Mouse (Mus musculus) liver, embryonic 16.5 days (tissue): ENCODE measurements around the gene Pkp3. TPM values are rescaled to one million over a fixed set of nuclear protein-coding genes. Genes with fewer than 3 reads are reported as not detected.
A peak's percentile ranks its signal among the peaks of the same experiment; 100 is the strongest.

Experiments used
- ATAC-seq: fragments of 200-750 bp; cut with Nextera tagmentation; 2 replicates; pipeline ENCODE4 v1.8.0; 2017; ENCODE audit warnings: low read depth, mild to moderate bottlenecking, moderate number of reproducible peaks, moderate library complexity
- H3K27ac ChIP-seq: fragments of 300-500 bp; sonication (generic); 2 replicates; pipeline ENCODE4 v1.5.1; 2014; ENCODE audit warnings: mild to moderate bottlenecking, low read length
- H3K27me3 ChIP-seq: fragments of 300-500 bp; sonication (generic); 2 replicates; pipeline ENCODE4 v1.6.1; 2014; ENCODE audit warnings: low read depth, low read length, mixed read lengths; ENCODE audit not compliant: control insufficient read depth, insufficient read depth
- H3K36me3 ChIP-seq: fragments of 300-500 bp; sonication (generic); 2 replicates; pipeline ENCODE4 v1.6.1; 2014; ENCODE audit warnings: mild to moderate bottlenecking; ENCODE audit not compliant: control insufficient read depth, insufficient read depth
- H3K4me1 ChIP-seq: fragments of 300-500 bp; sonication (generic); 2 replicates; pipeline ENCODE4 v1.6.1; 2014; ENCODE audit warnings: low read depth, low read length, mixed read lengths; ENCODE audit not compliant: control insufficient read depth
- H3K4me2 ChIP-seq: fragments of 300-500 bp; sonication (generic); 2 replicates; pipeline ENCODE4 v1.6.1; 2014; ENCODE audit warnings: low read depth, low read length, mixed read lengths
- H3K4me3 ChIP-seq: fragments of 300-500 bp; sonication (generic); 2 replicates; pipeline ENCODE4 v1.5.1; 2014; ENCODE audit warnings: low read depth, mild to moderate bottlenecking, low read length
- H3K9ac ChIP-seq: fragments of 300-500 bp; sonication (generic); 2 replicates; pipeline ENCODE4 v1.6.1; 2014; ENCODE audit warnings: low read depth, low read length
- H3K9me3 ChIP-seq: fragments of 300-500 bp; sonication (generic); replicated peaks from 2 replicates; pipeline ENCODE4 v1.6.1; 2016; ENCODE audit warnings: low read length; ENCODE audit not compliant: control insufficient read depth
- WGBS: fragments of 180-500 bp; shearing (Covaris S2); extraction: QIAGEN DNeasy Blood & Tissue Kit; methylation state at CpG from one replicate; pipeline ENCODE4 v1.1.7; 2014; ENCODE audit not compliant: insufficient replicate concordance; 5-methylcytosine and 5-hydroxymethylcytosine counted together
- polyA plus RNA-seq: library from polyadenylated mRNA; unstranded; fragments of >200 nt; fragmentation: Nextera tagmentation; extraction: Ambion mirVana; gene quantifications from 2 replicates; pipeline ENCODE4 v1.2.1, GENCODE M21; 2015

Pkp3 gene
- polyA plus RNA-seq, 1 experiment from 2014 or later = 1.1 TPM

DNA sequence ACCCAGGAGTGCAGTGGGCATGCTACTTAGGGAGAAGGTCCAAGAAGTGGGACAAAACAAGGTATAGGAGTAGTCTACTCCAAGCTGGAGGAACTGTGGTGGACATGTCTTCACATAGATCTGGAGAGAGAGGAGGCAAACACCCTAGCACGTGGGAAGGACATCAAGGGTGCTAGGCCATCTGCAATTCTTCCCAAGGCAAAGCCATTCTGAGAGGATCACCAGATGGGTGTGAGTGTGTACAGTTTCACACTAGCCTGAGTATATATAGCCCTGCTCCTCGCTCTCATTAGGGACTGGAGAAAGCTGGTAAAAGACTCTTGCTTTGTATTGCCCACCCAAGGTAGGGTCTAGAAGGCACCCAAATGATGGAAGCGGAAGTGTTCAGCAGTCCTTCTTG is 14.7 kb upstream of the Pkp3 start:
- Histone ChIP-seq H3K27ac (no peak overlapping the region), H3K9me3 (no peaks in the 10 kb centered on the region), H3K36me3 (no peaks in the 10 kb centered on the region), H3K9ac (no peak overlapping the region), H3K27me3 (peaks cover 44% of the 10 kb centered on the region), H3K4me2 (no peak overlapping the region), H3K4me3 (no peak overlapping the region), H3K4me1 (peaks cover 17% of the 10 kb centered on the region)
- WGBS = 67% methylated on average over 3 of the region's 3 CpGs
- no peak for ATAC-seq

- WGBS = 24% methylated on average over 7 of the region's 7 CpGs
- peaks cover 17% of the 10 kb centered on the region for H3K4me1 ChIP-seq
- ATAC-seq = peak; percentile 54
- no peak overlapping the region for H3K9ac ChIP-seq
- H3K36me3 ChIP-seq = no peaks in the 10 kb centered on the region
- peaks cover 41% of the 10 kb centered on the region for H3K27me3 ChIP-seq
- no peak overlapping the region for H3K4me3 ChIP-seq
- H3K4me2 ChIP-seq = no peak overlapping the region; the same call in 1 of the 2 replicates
- no peak overlapping the region for H3K27ac ChIP-seq
- H3K9me3 ChIP-seq = no peaks in the 10 kb centered on the region
Observed at GRCm38 (mm10) chr7:141064175-141064574, 13.8 kb upstream of the Pkp3 start.

- Histone ChIP-seq H3K27ac (no peak overlapping the region), H3K4me1 (peaks cover 17% of the 10 kb centered on the region), H3K4me2 (no peak overlapping the region; the same call in 1 of the 2 replicates), H3K9ac (no peak overlapping the region), H3K36me3 (no peaks in the 10 kb centered on the region), H3K4me3 (no peak overlapping the region), H3K27me3 (peaks cover 40% of the 10 kb centered on the region), H3K9me3 (no peaks in the 10 kb centered on the region)
- ATAC-seq = peak; percentile 18
- WGBS = 59% methylated on average over 7 of the region's 7 CpGs
Observed at GRCm38 (mm10) chr7:141064576-141064975, 13.4 kb upstream of the Pkp3 start.

GRCm38 (mm10) chr7:141068351-141068750 is 9.7 kb upstream of the Pkp3 start:
- H3K4me2 ChIP-seq = no peak overlapping the region
- H3K4me1 ChIP-seq = peaks cover 12% of the 10 kb centered on the region
- WGBS = 60% methylated on average over 19 of the region's 19 CpGs
- H3K4me3 ChIP-seq = no peak overlapping the region
- H3K27ac ChIP-seq = no peak overlapping the region
- no peaks in the 10 kb centered on the region for H3K36me3 ChIP-seq
- ATAC-seq = no peak
- peaks cover 40% of the 10 kb centered on the region for H3K27me3 ChIP-seq
- no peak overlapping the region for H3K9ac ChIP-seq
- H3K9me3 ChIP-seq = no peaks in the 10 kb centered on the region

GRCm38 (mm10) chr7:141070058-141070862 is 7.8 kb upstream of the Pkp3 start:
- H3K9ac ChIP-seq = no peak overlapping the region
- no peaks in the 10 kb centered on the region for H3K36me3 ChIP-seq
- peak; percentile 30; the same call in 1 of the 2 replicates for ATAC-seq
- H3K9me3 ChIP-seq = no peaks in the 10 kb centered on the region
- no peak overlapping the region for H3K27ac ChIP-seq
- WGBS = 1% methylated on average over 51 of the region's 51 CpGs
- H3K27me3 ChIP-seq = peaks cover 40% of the 10 kb centered on the region
- peak overlapping the region; percentile 62 for H3K4me2 ChIP-seq
- H3K4me3 ChIP-seq = peak overlapping the region; percentile 41
- peaks cover 7% of the 10 kb centered on the region; the same call in 1 of the 2 replicates for H3K4me1 ChIP-seq

- ATAC-seq = no peak
- H3K27ac ChIP-seq = no peak overlapping the region
- no peak overlapping the region for H3K9ac ChIP-seq
- 0 out of 2 replicates have a peak overlapping the region, but pooled peaks have one; percentile 11 for H3K4me2 ChIP-seq
- peaks cover 7% of the 10 kb centered on the region; the same call in 1 of the 2 replicates for H3K4me1 ChIP-seq
- no peaks in the 10 kb centered on the region for H3K36me3 ChIP-seq
- peaks cover 40% of the 10 kb centered on the region for H3K27me3 ChIP-seq
- no peak overlapping the region for H3K4me3 ChIP-seq
- WGBS = 9% methylated on average over 23 of the region's 23 CpGs
- no peaks in the 10 kb centered on the region for H3K9me3 ChIP-seq
Observed at GRCm38 (mm10) chr7:141072017-141072745, 5.8 kb upstream of the Pkp3 start.

DNA sequence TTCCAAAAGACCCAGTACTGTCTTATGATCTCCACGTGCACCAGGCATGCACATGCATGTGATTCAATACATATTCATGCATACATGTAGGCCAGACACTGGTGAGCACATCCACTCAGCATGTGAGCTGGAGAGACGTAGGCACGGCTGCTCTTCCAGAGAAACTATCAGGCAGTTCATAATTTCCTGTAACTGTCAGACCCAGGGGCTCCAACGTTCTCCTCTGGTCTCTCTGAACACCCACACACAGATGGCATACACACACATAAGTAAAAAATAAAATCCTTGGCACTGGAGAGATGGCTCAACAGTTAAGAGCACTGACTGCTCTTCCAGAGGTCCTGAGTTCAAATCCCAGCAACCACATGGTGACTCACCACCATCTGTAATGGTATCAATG is 4.2 kb upstream of the Pkp3 start:
- Histone ChIP-seq H3K9me3 (no peaks in the 10 kb centered on the region), H3K4me3 (no peak overlapping the region), H3K9ac (no peak overlapping the region), H3K27me3 (peaks cover 33% of the 10 kb centered on the region), H3K4me1 (peaks cover 7% of the 10 kb centered on the region; the same call in 1 of the 2 replicates), H3K27ac (no peak overlapping the region), H3K36me3 (no peaks in the 10 kb centered on the region), H3K4me2 (no peak overlapping the region)
- 42% methylated on average over 4 of the region's 4 CpGs for WGBS
- ATAC-seq = no peak

DNA sequence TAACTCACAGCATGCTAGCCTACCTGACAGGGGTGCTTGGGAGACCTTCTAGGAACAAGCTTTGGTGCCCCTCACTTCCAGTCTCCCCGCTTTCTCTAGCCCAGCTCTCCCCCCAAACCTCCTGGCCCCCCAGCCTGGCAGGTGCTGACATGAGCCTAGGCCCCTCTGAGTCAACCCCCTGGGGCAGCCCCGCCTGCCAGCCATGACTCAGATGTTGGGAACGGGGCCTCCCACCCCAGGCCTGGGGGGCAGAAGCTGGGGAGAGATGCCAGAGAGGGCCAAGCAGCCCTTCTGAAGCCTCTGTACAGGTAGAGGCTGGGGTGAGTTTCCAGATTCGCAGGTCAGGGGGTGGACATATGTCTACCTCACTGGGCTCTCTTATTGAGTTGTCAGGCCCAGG is 858 bp downstream of the Pkp3 start:
- ATAC-seq = no peak
- H3K36me3 ChIP-seq = no peaks in the 10 kb centered on the region
- 63% methylated on average over 4 of the region's 4 CpGs for WGBS
- no peak overlapping the region for H3K4me2 ChIP-seq
- H3K4me1 ChIP-seq = no peaks in the 10 kb centered on the region
- no peaks in the 10 kb centered on the region for H3K9me3 ChIP-seq
- no peak overlapping the region for H3K4me3 ChIP-seq
- no peak overlapping the region for H3K9ac ChIP-seq
- H3K27me3 ChIP-seq = peaks cover 2% of the 10 kb centered on the region; the same call in 1 of the 2 replicates
- no peak overlapping the region for H3K27ac ChIP-seq
